Mouse (Mus musculus): ENCODE results near the gene Pdpn. TPM values are rescaled to one million over a fixed set of nuclear protein-coding genes. Genes with fewer than 3 reads are reported as not detected.

Gene Pdpn
- polyA plus RNA-seq, 1 experiment from 2014 or later: 49.9 TPM

- Histone ChIP-seq H3K4me2 (ENCODE audit: low read length) (peak overlapping the region; percentile 36), H3K27me3 (ENCODE audit: insufficient read depth, low read length) (no peaks in the 10 kb centered on the region), H3K27ac (no peak overlapping the region), H3K4me3 (replicated peaks; ENCODE audit: low read depth, low read length) (no peak overlapping the region), H3K9me3 (replicated peaks; ENCODE audit: low read length) (no peaks in the 10 kb centered on the region), H3K9ac (ENCODE audit: low read depth, low read length) (0 out of 2 replicates have a peak overlapping the region, but pooled peaks have one; percentile 5), H3K36me3 (ENCODE audit: insufficient read depth, low read length) (no peaks in the 10 kb centered on the region), H3K4me1 (replicated peaks; ENCODE audit: insufficient read depth, low read length) (0 out of 2 replicates have a peak, but pooled peaks cover 3% of the 10 kb centered on the region)
- TF ChIP-seq CTCF (IDR thresholded peaks at IDR 0.05; ENCODE audit: low read depth): peak; percentile 81
- DNase-seq (ENCODE audit: low spot score) (peak; percentile 67), ATAC-seq (replicated peaks; ENCODE audit: low FRiP score, low read depth) (peak; percentile 41)
- 37% methylated on average over 19 of the region's 19 CpGs for WGBS
Measured at GRCm38 (mm10) chr4:143258517-143258916, 40.8 kb downstream of the Pdpn start.

GRCm38 (mm10) chr4:143257971-143258370 is 41.4 kb downstream of the Pdpn start:
- no peaks in the 10 kb centered on the region for H3K9me3 ChIP-seq (replicated peaks; ENCODE audit: low read length)
- TF ChIP-seq CTCF (IDR thresholded peaks at IDR 0.05; ENCODE audit: low read depth): no peak
- no peaks in the 10 kb centered on the region for H3K36me3 ChIP-seq (ENCODE audit: insufficient read depth, low read length)
- no peak overlapping the region for H3K4me3 ChIP-seq (replicated peaks; ENCODE audit: low read depth, low read length)
- H3K9ac ChIP-seq (ENCODE audit: low read depth, low read length): no peak overlapping the region
- ATAC-seq (replicated peaks; ENCODE audit: low FRiP score, low read depth) (no peak), DNase-seq (ENCODE audit: low spot score) (no peak)
- no peak overlapping the region for H3K4me2 ChIP-seq (ENCODE audit: low read length)
- H3K27me3 ChIP-seq (ENCODE audit: insufficient read depth, low read length): no peaks in the 10 kb centered on the region
- no peak overlapping the region for H3K27ac ChIP-seq
- WGBS: 20% methylated on average over 6 of the region's 6 CpGs
- H3K4me1 ChIP-seq (replicated peaks; ENCODE audit: insufficient read depth, low read length): 0 out of 2 replicates have a peak, but pooled peaks cover 3% of the 10 kb centered on the region

- H3K4me1 ChIP-seq (replicated peaks; ENCODE audit: insufficient read depth, low read length): 0 out of 2 replicates have a peak, but pooled peaks cover 3% of the 10 kb centered on the region
- no peaks in the 10 kb centered on the region for H3K36me3 ChIP-seq (ENCODE audit: insufficient read depth, low read length)
- no peak for TF ChIP-seq CTCF (IDR thresholded peaks at IDR 0.05; ENCODE audit: low read depth)
- no peak overlapping the region for H3K27ac ChIP-seq
- ATAC-seq (replicated peaks; ENCODE audit: low FRiP score, low read depth) (no peak), DNase-seq (ENCODE audit: low spot score) (peak; percentile 93)
- H3K9me3 ChIP-seq (replicated peaks; ENCODE audit: low read length): no peaks in the 10 kb centered on the region
- no peak overlapping the region for H3K9ac ChIP-seq (ENCODE audit: low read depth, low read length)
- H3K4me2 ChIP-seq (ENCODE audit: low read length): no peak overlapping the region
- H3K4me3 ChIP-seq (replicated peaks; ENCODE audit: low read depth, low read length): no peak overlapping the region
- no peaks in the 10 kb centered on the region for H3K27me3 ChIP-seq (ENCODE audit: insufficient read depth, low read length)
- 29% methylated on average over 8 of the region's 8 CpGs for WGBS
Measured at GRCm38 (mm10) chr4:143255541-143255940, 43.8 kb downstream of the Pdpn start.

- Histone ChIP-seq H3K9me3 (replicated peaks; ENCODE audit: low read length) (no peaks in the 10 kb centered on the region), H3K9ac (ENCODE audit: low read depth, low read length) (no peak overlapping the region), H3K4me1 (replicated peaks; ENCODE audit: insufficient read depth, low read length) (0 out of 2 replicates have a peak, but pooled peaks cover 1% of the 10 kb centered on the region), H3K4me3 (replicated peaks; ENCODE audit: low read depth, low read length) (no peak overlapping the region), H3K4me2 (ENCODE audit: low read length) (no peak overlapping the region), H3K36me3 (ENCODE audit: insufficient read depth, low read length) (no peaks in the 10 kb centered on the region), H3K27ac (no peak overlapping the region), H3K27me3 (ENCODE audit: insufficient read depth, low read length) (no peaks in the 10 kb centered on the region)
- ATAC-seq (replicated peaks; ENCODE audit: low FRiP score, low read depth) (no peak), DNase-seq (ENCODE audit: low spot score) (no peak)
- TF ChIP-seq CTCF (IDR thresholded peaks at IDR 0.05; ENCODE audit: low read depth): no peak
- WGBS: 81% methylated on average over 1 of the region's 1 CpGs
Measured at GRCm38 (mm10) chr4:143253356-143253755, 46.0 kb downstream of the Pdpn start.

GRCm38 (mm10) chr4:143248050-143248449 is 51.3 kb downstream of the Pdpn start:
- Histone ChIP-seq H3K4me2 (ENCODE audit: low read length) (no peak overlapping the region), H3K27ac (no peak overlapping the region), H3K36me3 (ENCODE audit: insufficient read depth, low read length) (no peaks in the 10 kb centered on the region), H3K4me3 (replicated peaks; ENCODE audit: low read depth, low read length) (no peak overlapping the region), H3K9ac (ENCODE audit: low read depth, low read length) (no peak overlapping the region), H3K27me3 (ENCODE audit: insufficient read depth, low read length) (no peaks in the 10 kb centered on the region; the same call in 1 of the 2 replicates), H3K4me1 (replicated peaks; ENCODE audit: insufficient read depth, low read length) (no peaks in the 10 kb centered on the region), H3K9me3 (replicated peaks; ENCODE audit: low read length) (no peaks in the 10 kb centered on the region)
- 79% methylated on average over 5 of the region's 5 CpGs for WGBS
- no peak for DNase-seq (ENCODE audit: low spot score)
- no peak for ATAC-seq (replicated peaks; ENCODE audit: low FRiP score, low read depth)
- peak; percentile 57 for TF ChIP-seq CTCF (IDR thresholded peaks at IDR 0.05; ENCODE audit: low read depth)

- no peak overlapping the region for H3K9ac ChIP-seq (ENCODE audit: low read depth, low read length)
- WGBS: 82% methylated on average over 9 of the region's 9 CpGs
- TF ChIP-seq CTCF (IDR thresholded peaks at IDR 0.05; ENCODE audit: low read depth): no peak
- no peaks in the 10 kb centered on the region for H3K4me1 ChIP-seq (replicated peaks; ENCODE audit: insufficient read depth, low read length)
- DNase-seq (ENCODE audit: low spot score) (no peak), ATAC-seq (replicated peaks; ENCODE audit: low FRiP score, low read depth) (no peak)
- H3K27me3 ChIP-seq (ENCODE audit: insufficient read depth, low read length): no peaks in the 10 kb centered on the region; the same call in 1 of the 2 replicates
- H3K27ac ChIP-seq: no peak overlapping the region
- H3K4me2 ChIP-seq (ENCODE audit: low read length): no peak overlapping the region
- H3K9me3 ChIP-seq (replicated peaks; ENCODE audit: low read length): no peaks in the 10 kb centered on the region
- no peak overlapping the region for H3K4me3 ChIP-seq (replicated peaks; ENCODE audit: low read depth, low read length)
- no peaks in the 10 kb centered on the region for H3K36me3 ChIP-seq (ENCODE audit: insufficient read depth, low read length)
Measured at GRCm38 (mm10) chr4:143241294-143241693, 58.1 kb downstream of the Pdpn start.
